Mouse (Mus musculus) neural tube, embryonic 13.5 days (tissue): Measurements from ENCODE around the gene Ncbp1. TPM values are rescaled to one million over a fixed set of nuclear protein-coding genes. Genes with fewer than 3 reads are reported as not detected.
A peak's percentile ranks its signal among the peaks of the same experiment; 100 is the strongest.

Experiments used
- ATAC-seq: fragments of 200-750 bp; cut with Nextera tagmentation; 2 replicates; pipeline ENCODE4 v1.8.0; 2017; ENCODE audit warnings: low read depth, mild to moderate bottlenecking, moderate TSS enrichment, moderate library complexity
- H3K27ac ChIP-seq: fragments of 300-500 bp; sonication (generic); replicated peaks from 2 replicates; pipeline ENCODE4 v1.5.1; 2015; ENCODE audit warnings: moderate library complexity, mild to moderate bottlenecking, inconsistent platforms
- H3K27me3 ChIP-seq: fragments of 300-500 bp; sonication (generic); 2 replicates; pipeline ENCODE4 v1.6.1; 2015; ENCODE audit warnings: mild to moderate bottlenecking, inconsistent platforms
- H3K36me3 ChIP-seq: fragments of 300-500 bp; sonication (generic); 2 replicates; pipeline ENCODE4 v1.6.1; 2015; ENCODE audit warnings: mild to moderate bottlenecking, inconsistent platforms
- H3K4me1 ChIP-seq: fragments of 300-500 bp; sonication (generic); replicated peaks from 2 replicates; pipeline ENCODE4 v1.6.1; 2015; ENCODE audit warnings: inconsistent platforms
- H3K4me2 ChIP-seq: fragments of 300-500 bp; sonication (generic); 2 replicates; pipeline ENCODE4 v1.6.1; 2015; ENCODE audit warnings: inconsistent platforms, mild to moderate bottlenecking, moderate library complexity
- H3K4me3 ChIP-seq: fragments of 300-500 bp; sonication (generic); 2 replicates; pipeline ENCODE4 v1.5.1; 2015; ENCODE audit warnings: mild to moderate bottlenecking, inconsistent platforms
- H3K9ac ChIP-seq: fragments of 300-500 bp; sonication (generic); 2 replicates; pipeline ENCODE4 v1.6.1; 2015; ENCODE audit warnings: moderate library complexity, mild to moderate bottlenecking, inconsistent platforms
- H3K9me3 ChIP-seq: fragments of 300-500 bp; sonication (generic); 2 replicates; pipeline ENCODE4 v1.6.1; 2016; ENCODE audit warnings: inconsistent platforms
- WGBS: fragments of 180-500 bp; shearing (Covaris S2); methylation state at CpG from one replicate; pipeline ENCODE4 v1.1.7; 2015; 5-methylcytosine and 5-hydroxymethylcytosine counted together
- polyA plus RNA-seq: library from polyadenylated mRNA; unstranded; fragments of >200 nt; fragmentation: Nextera tagmentation; extraction: Ambion mirVana; gene quantifications from 2 replicates; pipeline ENCODE4 v1.2.1, GENCODE M21; 2015

Gene Ncbp1
- polyA plus RNA-seq, 1 experiment from 2014 or later, result 84.1 TPM

DNA sequence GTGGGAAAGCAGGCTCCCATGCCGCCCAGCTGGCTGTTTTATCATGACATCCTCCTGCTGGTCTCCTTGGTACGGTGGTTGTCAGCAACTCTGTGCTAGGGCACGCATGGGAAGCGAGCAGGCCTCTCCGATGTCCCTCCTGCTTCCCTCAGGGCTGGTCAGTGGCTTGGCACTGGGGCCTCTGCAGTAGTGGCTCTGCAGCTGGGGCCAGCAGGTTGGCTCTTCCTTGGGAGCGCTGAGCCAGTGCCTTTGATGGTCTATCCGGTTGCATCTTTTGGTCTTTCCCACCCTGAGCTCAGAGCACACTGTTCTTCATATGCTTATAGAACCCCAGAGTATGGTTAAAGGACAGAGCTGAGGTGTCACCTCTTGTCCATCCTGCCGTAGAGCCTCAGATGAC lies 28.3 kb upstream of the Ncbp1 start:
- no peaks in the 10 kb centered on the region for H3K27me3 ChIP-seq
- H3K36me3 ChIP-seq, result peaks cover 20% of the 10 kb centered on the region
- H3K4me3 ChIP-seq, result no peak overlapping the region
- 98% methylated on average over 8 of the region's 8 CpGs for WGBS
- H3K9me3 ChIP-seq, result no peaks in the 10 kb centered on the region
- H3K27ac ChIP-seq, result no peak overlapping the region
- no peak overlapping the region for H3K4me2 ChIP-seq
- H3K4me1 ChIP-seq, result no peaks in the 10 kb centered on the region
- no peak overlapping the region for H3K9ac ChIP-seq
- ATAC-seq, result no peak

DNA sequence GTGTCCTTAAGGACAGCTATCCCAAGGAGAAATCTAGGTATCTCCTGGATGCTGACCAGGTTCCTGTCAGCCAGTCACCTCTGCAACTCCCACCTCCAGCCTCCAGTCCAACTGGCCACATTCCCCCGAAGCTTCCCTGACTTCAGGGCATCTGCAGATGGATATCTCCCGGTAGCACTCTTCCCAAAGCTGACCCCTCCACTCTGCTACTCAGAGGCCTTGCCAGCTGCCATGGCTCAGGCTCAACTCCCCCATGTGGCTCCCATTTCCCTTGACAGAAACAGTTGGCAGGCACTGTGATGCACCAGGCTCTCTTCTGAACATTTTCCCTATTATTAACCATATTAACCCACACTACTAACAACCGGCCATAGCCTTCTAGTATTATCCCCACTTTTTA lies 27.1 kb upstream of the Ncbp1 start:
- H3K4me1 ChIP-seq, result no peaks in the 10 kb centered on the region
- H3K27ac ChIP-seq, result no peak overlapping the region
- WGBS, result 75% methylated on average over 3 of the region's 3 CpGs
- no peaks in the 10 kb centered on the region for H3K27me3 ChIP-seq
- peaks cover 32% of the 10 kb centered on the region for H3K36me3 ChIP-seq
- H3K9me3 ChIP-seq, result no peaks in the 10 kb centered on the region
- H3K4me2 ChIP-seq, result no peak overlapping the region
- H3K9ac ChIP-seq, result no peak overlapping the region
- H3K4me3 ChIP-seq, result no peak overlapping the region
- ATAC-seq, result no peak

DNA sequence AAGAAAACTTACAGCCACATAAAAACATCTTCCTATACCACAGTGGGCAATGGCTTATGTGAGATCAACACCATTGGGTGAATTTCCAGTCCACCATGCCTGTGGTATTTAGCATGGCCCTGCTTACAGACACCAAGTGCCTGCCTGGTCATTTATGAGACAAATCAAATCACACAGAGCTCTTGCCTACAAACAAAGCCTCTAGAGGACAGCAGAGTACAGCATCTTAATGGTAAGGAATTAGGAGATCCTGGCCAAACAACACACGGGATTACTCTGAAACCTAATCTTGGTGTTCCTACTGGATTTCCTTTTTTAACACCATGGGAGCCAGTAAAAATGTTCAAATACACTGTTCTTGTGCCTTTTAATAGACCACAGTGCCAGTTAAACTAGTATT lies 23.1 kb upstream of the Ncbp1 start:
- Histone ChIP-seq H3K9ac (no peak overlapping the region), H3K4me2 (no peak overlapping the region), H3K27me3 (no peaks in the 10 kb centered on the region), H3K9me3 (no peaks in the 10 kb centered on the region), H3K4me3 (no peak overlapping the region), H3K4me1 (no peaks in the 10 kb centered on the region), H3K27ac (no peak overlapping the region), H3K36me3 (peaks cover 71% of the 10 kb centered on the region)
- WGBS, result 84% methylated on average over 1 of the region's 1 CpGs
- ATAC-seq, result no peak

DNA sequence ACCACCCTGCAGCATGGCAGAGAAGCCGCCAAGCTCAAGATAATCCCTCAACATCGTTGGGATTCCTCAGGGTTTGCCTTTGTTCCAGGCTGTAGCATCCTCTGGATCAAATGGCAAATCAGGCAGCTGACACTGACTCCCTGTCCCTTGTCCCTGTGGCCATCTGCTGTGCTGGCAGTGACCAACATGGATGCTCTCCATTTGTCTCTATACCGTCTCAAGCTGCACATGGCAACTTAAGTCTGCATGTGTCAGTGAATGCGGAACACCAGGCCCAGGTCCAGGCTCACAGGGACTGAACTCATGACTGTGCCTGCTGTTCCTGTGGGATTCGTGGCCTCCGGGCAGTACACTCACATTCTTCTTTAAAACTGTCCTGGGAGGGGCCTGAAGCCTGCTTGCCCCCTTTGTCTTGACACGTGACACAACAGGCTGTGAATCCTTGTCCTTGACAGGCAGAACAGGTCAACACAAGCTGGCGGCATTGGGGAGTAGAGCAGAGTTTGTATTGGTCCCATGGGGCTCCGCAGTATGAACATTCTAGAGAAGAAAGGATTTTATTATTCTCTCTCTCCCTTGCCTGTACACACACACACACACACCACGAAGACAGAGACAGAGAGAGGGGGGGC lies 21.8 kb upstream of the Ncbp1 start:
- WGBS, result 47% methylated on average over 10 of the region's 10 CpGs
- no peaks in the 10 kb centered on the region for H3K4me1 ChIP-seq
- no peaks in the 10 kb centered on the region for H3K9me3 ChIP-seq
- ATAC-seq, result peak; percentile 43; the same call in 1 of the 2 replicates
- no peak overlapping the region for H3K4me3 ChIP-seq
- peaks cover 85% of the 10 kb centered on the region for H3K36me3 ChIP-seq
- no peaks in the 10 kb centered on the region for H3K27me3 ChIP-seq
- H3K27ac ChIP-seq, result peak overlapping the region; percentile 23; the same call in 1 of the 2 replicates
- no peak overlapping the region for H3K9ac ChIP-seq
- no peak overlapping the region for H3K4me2 ChIP-seq

GRCm38 (mm10) chr4:46117536-46117935 lies 20.9 kb upstream of the Ncbp1 start:
- Histone ChIP-seq H3K9me3 (no peaks in the 10 kb centered on the region), H3K27me3 (no peaks in the 10 kb centered on the region), H3K4me1 (no peaks in the 10 kb centered on the region), H3K27ac (0 out of 2 replicates have a peak overlapping the region, but pooled peaks have one; percentile 23), H3K4me2 (no peak overlapping the region), H3K9ac (no peak overlapping the region), H3K36me3 (peaks cover 92% of the 10 kb centered on the region), H3K4me3 (no peak overlapping the region)
- no peak for ATAC-seq
- WGBS, result 97% methylated on average over 4 of the region's 4 CpGs

GRCm38 (mm10) chr4:46119514-46120094 lies 18.8 kb upstream of the Ncbp1 start:
- no peak overlapping the region for H3K27ac ChIP-seq
- H3K4me3 ChIP-seq, result no peak overlapping the region
- no peak for ATAC-seq
- no peaks in the 10 kb centered on the region for H3K9me3 ChIP-seq
- H3K36me3 ChIP-seq, result peaks cover 98% of the 10 kb centered on the region
- WGBS, result 93% methylated on average over 14 of the region's 14 CpGs
- no peak overlapping the region for H3K9ac ChIP-seq
- no peaks in the 10 kb centered on the region for H3K27me3 ChIP-seq
- no peaks in the 10 kb centered on the region for H3K4me1 ChIP-seq
- no peak overlapping the region for H3K4me2 ChIP-seq

GRCm38 (mm10) chr4:46120767-46121166 lies 17.6 kb upstream of the Ncbp1 start:
- Histone ChIP-seq H3K9ac (no peak overlapping the region), H3K4me3 (no peak overlapping the region), H3K27me3 (no peaks in the 10 kb centered on the region), H3K4me1 (no peaks in the 10 kb centered on the region), H3K4me2 (no peak overlapping the region), H3K27ac (no peak overlapping the region), H3K36me3 (peaks cover 98% of the 10 kb centered on the region), H3K9me3 (no peaks in the 10 kb centered on the region)
- 88% methylated on average over 3 of the region's 3 CpGs for WGBS
- no peak for ATAC-seq

- Histone ChIP-seq H3K9ac (no peak overlapping the region), H3K4me1 (no peaks in the 10 kb centered on the region), H3K4me3 (no peak overlapping the region), H3K27me3 (no peaks in the 10 kb centered on the region), H3K36me3 (peaks cover 88% of the 10 kb centered on the region), H3K4me2 (no peak overlapping the region), H3K9me3 (no peaks in the 10 kb centered on the region), H3K27ac (no peak overlapping the region)
- WGBS, result 92% methylated on average over 6 of the region's 6 CpGs
- ATAC-seq, result no peak
Observed at GRCm38 (mm10) chr4:46123358-46123757, 15.1 kb upstream of the Ncbp1 start.

GRCm38 (mm10) chr4:46126541-46126940 lies 11.9 kb upstream of the Ncbp1 start:
- peak; percentile 50; the same call in 1 of the 2 replicates for ATAC-seq

DNA sequence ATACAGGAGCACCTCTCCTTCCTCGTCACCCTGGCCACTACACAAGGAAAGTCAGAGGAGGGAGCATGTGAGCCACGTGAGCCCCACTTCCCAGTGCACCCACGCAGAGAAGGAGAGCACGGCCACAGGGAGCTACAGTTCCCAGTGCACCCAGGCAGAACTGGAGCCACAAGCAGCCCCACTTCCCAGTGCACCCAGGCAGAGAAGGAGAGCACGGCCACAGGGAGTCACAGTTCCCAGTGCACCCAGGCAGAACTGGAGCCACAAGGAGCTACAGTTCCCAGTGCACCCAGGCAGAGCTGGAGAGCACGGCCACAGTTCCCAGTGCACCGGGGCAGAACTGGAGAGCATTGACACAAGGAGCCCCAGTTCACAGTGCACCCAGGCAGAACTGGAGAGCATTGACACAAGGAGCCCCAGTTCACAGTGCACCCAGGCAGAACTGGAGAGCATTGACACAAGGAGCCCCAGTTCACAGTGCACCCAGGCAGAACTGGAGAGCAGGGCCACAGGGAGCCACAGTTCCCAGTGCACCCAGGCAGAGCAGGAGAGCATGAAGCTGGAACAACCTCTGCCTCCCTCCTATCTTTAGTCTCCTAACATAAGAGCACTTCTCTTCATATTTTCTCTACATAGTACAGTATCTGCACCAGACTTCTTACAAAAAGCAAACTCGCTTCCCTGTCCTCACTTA lies 9.0 kb upstream of the Ncbp1 start:
- Histone ChIP-seq H3K9ac (no peak overlapping the region), H3K9me3 (no peaks in the 10 kb centered on the region), H3K4me1 (no peaks in the 10 kb centered on the region), H3K27me3 (no peaks in the 10 kb centered on the region), H3K4me3 (no peak overlapping the region), H3K36me3 (peaks cover 85% of the 10 kb centered on the region), H3K27ac (no peak overlapping the region), H3K4me2 (no peak overlapping the region)
- WGBS, result 90% methylated on average over 8 of the region's 8 CpGs
- no peak for ATAC-seq

More at GRCm38 (mm10) chr4:46126541-46126940, 11.9 kb upstream of the Ncbp1 start:
- Histone ChIP-seq H3K27me3 (no peaks in the 10 kb centered on the region), H3K27ac (no peak overlapping the region), H3K4me3 (no peak overlapping the region), H3K9me3 (no peaks in the 10 kb centered on the region), H3K36me3 (peaks cover 87% of the 10 kb centered on the region), H3K4me2 (no peak overlapping the region), H3K4me1 (no peaks in the 10 kb centered on the region), H3K9ac (no peak overlapping the region)
- 52% methylated on average over 2 of the region's 2 CpGs for WGBS

DNA sequence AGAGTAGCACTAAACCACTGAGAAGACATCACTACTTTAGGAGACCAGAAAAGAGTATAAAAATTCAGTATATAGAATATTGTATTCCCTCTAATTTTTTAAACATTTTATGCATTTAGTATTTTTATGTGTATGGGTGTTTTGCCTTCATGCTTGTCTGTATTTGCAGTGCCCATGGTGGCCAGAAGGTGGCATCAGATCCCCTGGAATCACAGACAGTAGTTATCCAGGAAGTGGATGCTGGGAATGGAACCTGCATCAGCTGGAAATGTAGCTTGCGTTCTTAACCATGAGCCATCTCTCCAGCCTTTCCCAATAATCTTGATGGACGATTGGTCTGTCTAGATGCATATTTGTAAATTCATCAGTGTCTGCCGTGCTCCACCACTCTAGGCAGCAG lies 8.2 kb upstream of the Ncbp1 start:
- H3K27ac ChIP-seq, result no peak overlapping the region
- no peak overlapping the region for H3K4me3 ChIP-seq
- no peaks in the 10 kb centered on the region for H3K9me3 ChIP-seq
- 74% methylated on average over 3 of the region's 3 CpGs for WGBS
- no peak overlapping the region for H3K9ac ChIP-seq
- no peaks in the 10 kb centered on the region for H3K27me3 ChIP-seq
- no peak for ATAC-seq
- peaks cover 85% of the 10 kb centered on the region for H3K36me3 ChIP-seq
- H3K4me1 ChIP-seq, result no peaks in the 10 kb centered on the region
- H3K4me2 ChIP-seq, result no peak overlapping the region

DNA sequence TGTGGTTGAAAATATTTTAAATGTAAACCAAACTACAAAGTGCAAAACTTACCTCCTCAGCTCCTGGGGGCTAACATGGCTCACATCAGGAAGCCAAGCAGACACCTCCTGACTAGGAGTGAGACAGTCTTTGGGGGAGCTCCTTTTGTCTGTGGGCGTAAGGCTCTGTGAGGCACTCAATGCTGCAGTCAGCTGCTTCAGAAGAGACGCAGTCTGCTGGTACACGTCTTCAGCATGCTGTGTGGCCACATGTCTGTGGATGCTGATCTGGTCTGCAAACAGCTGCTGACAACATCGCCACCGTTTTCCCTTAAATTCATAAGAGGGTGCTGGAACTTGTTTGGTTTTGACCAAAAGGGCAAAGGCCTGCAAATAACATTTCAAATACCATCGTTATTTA lies 6.6 kb upstream of the Ncbp1 start:
- ATAC-seq, result no peak
- Histone ChIP-seq H3K27ac (no peak overlapping the region), H3K4me3 (no peak overlapping the region), H3K9me3 (no peaks in the 10 kb centered on the region), H3K36me3 (peaks cover 77% of the 10 kb centered on the region), H3K27me3 (no peaks in the 10 kb centered on the region), H3K9ac (no peak overlapping the region), H3K4me1 (peaks cover 10% of the 10 kb centered on the region), H3K4me2 (no peak overlapping the region)
- 90% methylated on average over 6 of the region's 6 CpGs for WGBS
